Mouse (Mus musculus) brain, embryonic 14.5 days (tissue): ENCODE results near the gene Garem2.

Experiments used
- CTCF ChIP-seq: fragments of 200-500 bp; IDR thresholded peaks from 2 replicates; pipeline ENCODE4 v1.5.1; 2012; ENCODE audit warnings: inconsistent platforms, mild to moderate bottlenecking, moderate library complexity, borderline replicate concordance; ENCODE audit not compliant: insufficient read depth, insufficient read length; ENCODE audit errors: extremely low read depth
- POLR2A ChIP-seq: fragments of 200-500 bp; IDR thresholded peaks from 2 replicates; pipeline ENCODE4 v1.6.1; 2012; ENCODE audit warnings: mild to moderate bottlenecking, inconsistent platforms, borderline replicate concordance; ENCODE audit not compliant: poor library complexity, insufficient read depth, insufficient read length, severe bottlenecking; ENCODE audit errors: extremely low read depth

DNA sequence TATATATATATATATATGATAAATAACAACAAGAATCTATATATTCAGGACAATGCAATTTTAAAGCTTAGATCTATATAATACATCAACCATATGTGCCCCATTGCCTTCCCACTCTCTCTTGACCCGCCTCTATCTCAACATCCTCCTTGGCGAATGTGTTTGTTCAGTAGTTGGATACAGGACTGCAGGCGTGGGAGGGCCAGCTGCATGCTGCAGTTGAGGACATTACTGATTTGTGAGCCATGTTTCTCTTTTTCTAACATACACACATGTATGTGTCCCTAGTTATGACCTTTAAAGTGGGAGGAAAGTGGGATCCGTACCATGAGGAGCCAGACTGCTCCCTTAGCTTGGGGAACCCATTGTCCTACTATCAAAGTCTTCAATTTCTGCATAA, 26.3 kb downstream of the Garem2 start:
- TF ChIP-seq POLR2A (no peak), CTCF (no peak)
